Mouse (Mus musculus): ENCODE measurements around the gene Cela3b.

DNA sequence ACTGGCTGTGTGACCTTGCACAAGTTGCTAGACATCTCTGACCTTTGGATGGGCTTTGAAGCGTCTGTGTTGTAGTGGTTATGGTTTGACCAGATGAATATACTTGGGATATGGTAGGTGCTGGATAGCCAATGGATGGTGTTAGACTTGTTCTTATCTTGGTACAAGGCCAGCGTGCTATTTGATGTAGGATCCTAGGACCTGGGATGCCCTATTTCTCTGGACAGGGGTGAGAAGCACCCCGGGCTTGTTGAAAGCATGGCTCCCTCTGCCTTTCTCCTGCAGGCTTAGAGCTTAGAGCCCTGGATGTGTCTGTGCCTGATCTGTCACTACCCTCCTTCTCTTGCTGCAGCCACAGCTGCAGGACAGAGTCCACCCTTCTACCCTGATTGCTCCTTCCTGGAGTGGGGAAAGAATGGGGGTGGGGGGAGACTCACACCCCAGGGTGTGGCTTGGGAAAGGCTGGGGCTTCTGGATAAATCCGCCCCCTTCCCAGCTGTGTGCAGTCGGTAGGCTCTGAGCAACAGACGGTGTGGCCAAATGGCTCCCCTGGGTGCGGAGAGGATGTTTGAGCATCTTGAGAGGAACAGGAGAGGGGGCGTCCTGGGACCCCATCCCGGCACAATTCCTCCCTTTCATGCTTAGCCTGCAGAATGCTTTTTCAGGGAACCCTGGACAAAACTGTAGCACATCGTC lies 45.9 kb upstream of the Cela3b start:
- no peak for TF ChIP-seq CTCF (IDR thresholded peaks at IDR 0.05)
- peak; percentile 62 for TF ChIP-seq EP300 (IDR thresholded peaks at IDR 0.05; ENCODE audit: insufficient read depth, low read depth, low read length)

Data from heart, adult 2 months (tissue).